Mouse (Mus musculus) gastrocnemius, postnatal 4 days (tissue): ENCODE measurements around the gene Rpl22l1. TPM values are rescaled to one million over a fixed set of nuclear protein-coding genes. Genes with fewer than 3 reads are reported as not detected.
"Not testable (repeated sequence)": the region's sequence is repeated elsewhere in the genome, so short reads cannot be mapped to it uniquely, and the experiment has no call there.

ENCODE experiments used
- DNase-seq, 2 experiments: peaks; one replicate each; pipeline ENCODE4 v3.0.0; 2021 to 2022; ENCODE audit warnings: low spot score in 2 of 2, mixed read lengths in 2 of 2
- total RNA-seq, 2 experiments: library from RNA; stranded (reverse); gene quantifications; 2 replicates each; pipeline ENCODE4 v1.2.3; 2021

Gene Rpl22l1
- total RNA-seq, 2 experiments from 2014 or later = 201 to 271 TPM

- DNase-seq = no peak
These were observed 24.2 kb downstream of the Rpl22l1 start for GRCm38 (mm10) chr3:28829454-28829853.

- DNase-seq = no peak
These were observed 31.6 kb downstream of the Rpl22l1 start for GRCm38 (mm10) chr3:28836796-28837371.

GRCm38 (mm10) chr3:28841886-28842649 lies 36.8 kb downstream of the Rpl22l1 start:
- DNase-seq = no peak

- DNase-seq = no peak
These were observed 38.0 kb downstream of the Rpl22l1 start for GRCm38 (mm10) chr3:28843231-28843630.

GRCm38 (mm10) chr3:28847115-28847514 lies 41.9 kb downstream of the Rpl22l1 start:
- no peak for DNase-seq

- DNase-seq = not testable (repeated sequence)
These were observed 46.9 kb downstream of the Rpl22l1 start for GRCm38 (mm10) chr3:28852174-28852573.

Other genes starting within 250 kb of the Rpl22l1 start
- under 1 TPM in 1 of 2 experiments, not detected in 1; 0.36 TPM for gene Slc2a2, start 107.5 kb upstream of the Rpl22l1 start, total RNA-seq
- 1 to 10 TPM; 3.3 to 4.1 TPM for gene Eif5a2, start 24.2 kb upstream of the Rpl22l1 start, total RNA-seq
- gene Gm1527, start 87.2 kb downstream of the Rpl22l1 start, total RNA-seq = not detected